Mouse (Mus musculus): Measurements from ENCODE around the gene Mgst2. TPM values are rescaled to one million over a fixed set of nuclear protein-coding genes. Genes with fewer than 3 reads are reported as not detected.

Mgst2 gene
- total and polyA plus RNA-seq, 3 experiments: 48.8 to 147 (median 76.0) TPM

DNA sequence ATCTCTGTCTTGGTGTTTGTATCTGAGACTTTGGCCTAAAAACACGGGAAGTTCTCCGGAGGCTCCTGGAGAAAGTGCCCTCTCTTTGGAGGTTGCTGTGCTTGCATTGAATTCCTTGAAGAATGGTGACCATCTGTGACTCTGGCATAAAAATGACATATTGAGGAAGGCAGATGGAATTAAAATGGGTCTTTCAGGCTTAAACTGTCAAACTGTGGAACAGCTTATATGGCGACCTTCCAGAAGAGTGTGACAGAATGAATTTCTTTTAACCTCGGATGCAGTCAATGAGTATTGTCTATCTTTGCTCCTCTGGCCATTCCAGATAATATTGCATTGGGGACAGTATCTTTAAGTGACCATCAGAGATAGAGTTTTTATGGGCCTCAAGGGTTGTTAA lies 28.2 kb upstream of the Mgst2 start:
- TF ChIP-seq ZMIZ1 (IDR thresholded peaks at IDR 0.05; ENCODE audit: low read depth, low read length) (no peak), CTCF (conservative IDR thresholded peaks at IDR 0.05 in 1 of 2, IDR thresholded peaks at IDR 0.05 in 1 of 2; ENCODE audit: low read depth in 2 of 2, low read length in 2 of 2) (no peak), BHLHE40 (IDR thresholded peaks at IDR 0.05; ENCODE audit: low read depth, low read length) (no peak), MAFK (IDR thresholded peaks at IDR 0.05; ENCODE audit: insufficient replicate concordance, low read length) (no peak), MXI1 (IDR thresholded peaks at IDR 0.05; ENCODE audit: low read depth, low read length) (no peak), KAT2A (IDR thresholded peaks at IDR 0.05; ENCODE audit: insufficient replicate concordance, low read length) (no peak), SIN3A (IDR thresholded peaks at IDR 0.05; ENCODE audit: low read length) (no peak), JUND (conservative IDR thresholded peaks at IDR 0.05; ENCODE audit: low read depth, low read length) (no peak), NRF1 (IDR thresholded peaks at IDR 0.05; ENCODE audit: low read depth, low read length) (no peak), CHD1 (IDR thresholded peaks at IDR 0.05; ENCODE audit: low read depth, low read length) (no peak), ZKSCAN1 (IDR thresholded peaks at IDR 0.05; ENCODE audit: borderline replicate concordance, low read depth, low read length) (no peak)
- Histone ChIP-seq H3K36me3 (replicated peaks in 1 of 2; ENCODE audit: control insufficient read depth in 1 of 2, insufficient read depth in 1 of 2, low read length in 1 of 2) (no peaks in the 10 kb centered on the region), H3K27ac (ENCODE audit: insufficient read depth, low read depth) (no peak overlapping the region), H3K4me3 (replicated peaks in 1 of 3; ENCODE audit: low read depth in 2 of 3, low read length in 2 of 3, poor library complexity in 1 of 3) (no peak overlapping the region), H3K79me2 (replicated peaks; ENCODE audit: control insufficient read depth, extremely low read depth, insufficient read depth, poor library complexity, severe bottlenecking) (no peaks in the 10 kb centered on the region), H3K4me1 (ENCODE audit: control insufficient read depth in 1 of 2, insufficient read depth in 2 of 2) (peaks cover 7 to 27% of the 10 kb centered on the region in 2 experiments), H3K9ac (ENCODE audit: insufficient read depth, low read depth) (no peak overlapping the region), H3K27me3 (replicated peaks) (no peaks in the 10 kb centered on the region), H3K4me2 (ENCODE audit: insufficient read depth, low read depth, poor library complexity, severe bottlenecking) (no peak overlapping the region), H3K9me3 (replicated peaks; ENCODE audit: low read length) (peaks cover 17% of the 10 kb centered on the region)
- dilution Hi-C loops (cut with MboI; ENCODE audit: extremely low pct_ligation_motif_present, extremely low pct_unique_long_range_greater_than_20kb, low sequenced_read_pairs) (no loop called here), in situ Hi-C loops (cut with MboI; ENCODE audit: low pct_ligation_motif_present, low pct_unique_long_range_greater_than_20kb, low sequenced_read_pairs) (no loop called here)
- DNase-seq (ENCODE audit: extremely low read depth): no peak

DNA sequence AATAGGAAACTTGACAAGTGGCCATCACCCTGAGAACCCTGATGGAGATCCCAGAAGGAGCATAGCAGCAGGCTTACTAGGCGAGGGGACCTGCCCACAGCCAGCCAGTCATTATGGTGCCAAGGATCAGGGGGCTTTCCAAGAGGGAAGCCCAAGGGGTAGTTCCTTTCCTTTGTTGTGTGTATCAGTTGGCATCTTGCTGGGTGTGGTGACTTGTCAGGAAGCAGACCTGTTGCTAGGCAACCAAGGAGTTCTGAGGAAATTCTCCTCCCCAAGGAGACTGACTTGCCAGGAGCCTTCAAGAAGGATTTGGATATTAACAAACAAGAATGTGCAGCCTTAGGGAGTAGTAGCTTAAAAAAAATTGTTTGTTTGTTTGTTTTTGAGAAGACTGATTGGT lies 25.7 kb upstream of the Mgst2 start:
- Histone ChIP-seq H3K4me2 (ENCODE audit: insufficient read depth, low read depth, poor library complexity, severe bottlenecking) (no peak overlapping the region), H3K4me1 (ENCODE audit: control insufficient read depth in 1 of 2, insufficient read depth in 2 of 2) (peaks cover 9 to 38% of the 10 kb centered on the region in 2 experiments), H3K27ac (ENCODE audit: insufficient read depth, low read depth) (no peak overlapping the region), H3K9me3 (replicated peaks; ENCODE audit: low read length) (peaks cover 17% of the 10 kb centered on the region), H3K79me2 (replicated peaks; ENCODE audit: control insufficient read depth, extremely low read depth, insufficient read depth, poor library complexity, severe bottlenecking) (no peaks in the 10 kb centered on the region), H3K27me3 (replicated peaks) (no peaks in the 10 kb centered on the region), H3K9ac (ENCODE audit: insufficient read depth, low read depth) (no peak overlapping the region), H3K4me3 (replicated peaks in 1 of 3; ENCODE audit: low read depth in 2 of 3, low read length in 2 of 3, poor library complexity in 1 of 3) (no peak overlapping the region), H3K36me3 (replicated peaks in 1 of 2; ENCODE audit: control insufficient read depth in 1 of 2, insufficient read depth in 1 of 2, low read length in 1 of 2) (no peaks in the 10 kb centered on the region)
- TF ChIP-seq ETS1 (conservative IDR thresholded peaks at IDR 0.05; ENCODE audit: low read depth, low read length) (no peak), RAD21 (IDR thresholded peaks at IDR 0.05; ENCODE audit: low read depth, low read length) (no peak), TBP (conservative IDR thresholded peaks at IDR 0.05; ENCODE audit: low read depth, low read length) (no peak), NELFE (IDR thresholded peaks at IDR 0.05; ENCODE audit: low read depth, low read length) (no peak), ELF1 (IDR thresholded peaks at IDR 0.05; ENCODE audit: low read depth, low read length) (no peak), BHLHE40 (IDR thresholded peaks at IDR 0.05; ENCODE audit: low read depth, low read length) (no peak), ZNF384 (IDR thresholded peaks at IDR 0.05; ENCODE audit: low read depth, low read length) (no peak), CHD2 (IDR thresholded peaks at IDR 0.05; ENCODE audit: low read length) (no peak), MAZ (IDR thresholded peaks at IDR 0.05; ENCODE audit: low read depth, low read length) (no peak), USF1 (IDR thresholded peaks at IDR 0.05; ENCODE audit: low read depth, low read length) (no peak), CHD1 (IDR thresholded peaks at IDR 0.05; ENCODE audit: low read depth, low read length) (no peak), SIN3A (IDR thresholded peaks at IDR 0.05; ENCODE audit: low read length) (no peak), ZC3H11A (IDR thresholded peaks at IDR 0.05; ENCODE audit: low read depth, low read length) (no peak), MXI1 (IDR thresholded peaks at IDR 0.05; ENCODE audit: low read depth, low read length) (no peak), POLR2A (IDR thresholded peaks at IDR 0.05; ENCODE audit: low read depth, low read length) (no peak)
- in situ Hi-C loops (cut with MboI; ENCODE audit: low pct_ligation_motif_present, low pct_unique_long_range_greater_than_20kb, low sequenced_read_pairs) (no loop called here), dilution Hi-C loops (cut with MboI; ENCODE audit: extremely low pct_ligation_motif_present, extremely low pct_unique_long_range_greater_than_20kb, low sequenced_read_pairs) (no loop called here)
- no peak for DNase-seq (ENCODE audit: extremely low read depth)
